Mouse (Mus musculus) liver, embryonic 14.5 days (tissue): Measurements from ENCODE around the gene Ass1. TPM values are rescaled to one million over a fixed set of nuclear protein-coding genes. Genes with fewer than 3 reads are reported as not detected.

Experiments used
- ATAC-seq: fragments of 200-750 bp; cut with Nextera tagmentation; 2 replicates; pipeline ENCODE4 v1.8.0; 2017; ENCODE audit warnings: moderate number of reproducible peaks, mild to moderate bottlenecking, moderate library complexity; ENCODE audit not compliant: insufficient read depth
- DNase-seq, 3 experiments: peaks; one replicate each; pipeline ENCODE4 v3.0.0-alpha.2; 2012 to 2013; ENCODE audit warnings: low read depth in 3 of 3, low spot score in 3 of 3
- H3K27ac ChIP-seq: fragments of 300-500 bp; sonication (generic); 2 replicates; pipeline ENCODE4 v1.5.1; 2014; ENCODE audit warnings: moderate library complexity, mild to moderate bottlenecking, control low read depth, inconsistent platforms
- H3K27me3 ChIP-seq: fragments of 300-500 bp; sonication (generic); 2 replicates; pipeline ENCODE4 v1.6.1; 2014; ENCODE audit warnings: mild to moderate bottlenecking, low read length, moderate library complexity; ENCODE audit not compliant: control insufficient read depth, insufficient read depth
- H3K36me3 ChIP-seq: fragments of 300-500 bp; sonication (generic); replicated peaks from 2 replicates; pipeline ENCODE4 v1.6.1; 2014; ENCODE audit warnings: low read depth; ENCODE audit not compliant: control insufficient read depth, insufficient read depth
- H3K4me1 ChIP-seq, 2 experiments: fragments of 200-500 bp in 1 of 2; fragments of 300-500 bp in 1 of 2; sonication (generic) in 1 of 2; replicated peaks; 2 replicates each; pipeline ENCODE4 v1.6.1; 2012 to 2014; ENCODE audit warnings: antibody characterized with exemption in 1 of 2, inconsistent platforms in 1 of 2, low read length in 1 of 2; ENCODE audit not compliant: control insufficient read depth in 2 of 2, insufficient read depth in 2 of 2
- H3K4me2 ChIP-seq: fragments of 300-500 bp; sonication (generic); 2 replicates; pipeline ENCODE4 v1.6.1; 2014; ENCODE audit warnings: low read depth, mild to moderate bottlenecking, control low read depth, moderate library complexity
- H3K4me3 ChIP-seq, 2 experiments: fragments of 200-500 bp in 1 of 2; fragments of 300-500 bp in 1 of 2; sonication (generic) in 1 of 2; 2 replicates each; pipeline ENCODE4 v1.5.1; 2012 to 2014; ENCODE audit warnings: low read depth in 2 of 2, low read length in 2 of 2, mild to moderate bottlenecking in 2 of 2, control low read depth in 1 of 2, inconsistent platforms in 1 of 2, moderate library complexity in 1 of 2; ENCODE audit not compliant: insufficient read depth in 1 of 2
- H3K9ac ChIP-seq: fragments of 300-500 bp; sonication (generic); replicated peaks from 2 replicates; pipeline ENCODE4 v1.6.1; 2014; ENCODE audit warnings: mild to moderate bottlenecking, control low read depth, moderate library complexity
- H3K9me3 ChIP-seq: fragments of 300-500 bp; sonication (generic); 2 replicates; pipeline ENCODE4 v1.6.1; 2016; ENCODE audit warnings: low read length, mixed read lengths; ENCODE audit not compliant: control insufficient read depth
- CTCF ChIP-seq: IDR thresholded peaks from 2 replicates; pipeline ENCODE4 v1.5.1; 2016; ENCODE audit warnings: antibody characterized with exemption, low read depth, control low read depth
- EP300 ChIP-seq: IDR thresholded peaks from 2 replicates; pipeline ENCODE4 v1.6.1; 2016; ENCODE audit warnings: antibody characterized with exemption, low read depth
- WGBS: fragments of 180-500 bp; shearing (Covaris S2); extraction: QIAGEN DNeasy Blood & Tissue Kit; methylation state at CpG from one replicate; pipeline ENCODE4 v1.1.7; 2014; ENCODE audit not compliant: insufficient replicate concordance; 5-methylcytosine and 5-hydroxymethylcytosine counted together
- polyA plus RNA-seq, 2 experiments: library from polyadenylated mRNA; depleted of rRNA in 1 of 2; stranded (reverse) in 1 of 2; unstranded in 1 of 2; fragments of >200 nt; fragmentation: Nextera tagmentation in 1 of 2; extraction: Ambion mirVana in 1 of 2; gene quantifications; 2 replicates each; pipeline versions ENCODE4 v1.2.1 to v1.2.3; 2012 to 2014

Gene Ass1
- polyA plus RNA-seq, 2 experiments: 64.7 to 86.7 TPM

GRCm38 (mm10) chr2:31554619-31555018 is 84.6 kb downstream of the Ass1 start:
- Histone ChIP-seq H3K4me1 (0 out of 4 replicates have a peak, but pooled peaks cover 0 to 1% of the 10 kb centered on the region in 2 experiments), H3K9ac (no peak overlapping the region), H3K36me3 (no peaks in the 10 kb centered on the region), H3K27me3 (no peaks in the 10 kb centered on the region), H3K9me3 (no peaks in the 10 kb centered on the region), H3K27ac (no peak overlapping the region), H3K4me2 (no peak overlapping the region), H3K4me3 (no peak overlapping the region)
- DNase-seq (no peak), ATAC-seq (no peak)
- WGBS: 67% methylated on average over 5 of the region's 5 CpGs
- TF ChIP-seq CTCF: peak; percentile 67
- TF ChIP-seq EP300: no peak

Other genes with a start within 250 kb of the Ass1 start
- gene Ncs1, start 224.4 kb upstream of the Ass1 start, polyA plus RNA-seq (2012; rRNA removed): 0.37 and 0.42 TPM in 2 replicates
- 0.97 and 1.4 TPM in 2 replicates for gene Ncs1, start 224.4 kb upstream of the Ass1 start, polyA plus RNA-seq (2014; fragmentation: Nextera tagmentation; extraction: Ambion mirVana)
- 0.21 and 0.27 TPM in 2 replicates for gene Hmcn2, start 155.8 kb upstream of the Ass1 start, polyA plus RNA-seq (2012; rRNA removed)
- 0.10 and 0.14 TPM in 2 replicates for gene Hmcn2, start 155.8 kb upstream of the Ass1 start, polyA plus RNA-seq (2014; fragmentation: Nextera tagmentation; extraction: Ambion mirVana)
- gene Fubp3, start 102.4 kb downstream of the Ass1 start, polyA plus RNA-seq (2012; rRNA removed): 11.6 and 14.0 TPM in 2 replicates
- 19.0 and 22.1 TPM in 2 replicates for gene Fubp3, start 102.4 kb downstream of the Ass1 start, polyA plus RNA-seq (2014; fragmentation: Nextera tagmentation; extraction: Ambion mirVana)
- not detected in 2 replicates for gene Prdm12, start 169.8 kb downstream of the Ass1 start, polyA plus RNA-seq (2012; rRNA removed)
- not detected in 2 replicates for gene Prdm12, start 169.8 kb downstream of the Ass1 start, polyA plus RNA-seq (2014; fragmentation: Nextera tagmentation; extraction: Ambion mirVana)
- gene Exosc2, start 200.5 kb downstream of the Ass1 start, polyA plus RNA-seq (2012; rRNA removed): 17.5 and 25.3 TPM in 2 replicates
- gene Exosc2, start 200.5 kb downstream of the Ass1 start, polyA plus RNA-seq (2014; fragmentation: Nextera tagmentation; extraction: Ambion mirVana): 26.9 and 27.2 TPM in 2 replicates
- gene Abl1, start 218.2 kb downstream of the Ass1 start, polyA plus RNA-seq (2012; rRNA removed): 9.6 and 10.0 TPM in 2 replicates
- gene Abl1, start 218.2 kb downstream of the Ass1 start, polyA plus RNA-seq (2014; fragmentation: Nextera tagmentation; extraction: Ambion mirVana): 4.8 and 6.9 TPM in 2 replicates